Mouse (Mus musculus) neural tube, embryonic 15.5 days (tissue): Measurements from ENCODE around the gene Olfr904. TPM values are rescaled to one million over a fixed set of nuclear protein-coding genes. Genes with fewer than 3 reads are reported as not detected.
"Not testable (repeated sequence)": the region's sequence is repeated elsewhere in the genome, so short reads cannot be mapped to it uniquely, and the experiment has no call there.

Experiments
- ATAC-seq: fragments of 200-750 bp; cut with Nextera tagmentation; 2 replicates; pipeline ENCODE4 v1.8.0; 2017; ENCODE audit warnings: mild to moderate bottlenecking, moderate TSS enrichment, moderate library complexity; ENCODE audit not compliant: low FRiP score
- H3K27ac ChIP-seq: fragments of 300-500 bp; sonication (generic); replicated peaks from 2 replicates; pipeline ENCODE4 v1.5.1; 2015; ENCODE audit warnings: mild to moderate bottlenecking, inconsistent platforms
- H3K27me3 ChIP-seq: fragments of 300-500 bp; sonication (generic); replicated peaks from 2 replicates; pipeline ENCODE4 v1.6.1; 2015; ENCODE audit warnings: inconsistent platforms
- H3K36me3 ChIP-seq: fragments of 300-500 bp; sonication (generic); 2 replicates; pipeline ENCODE4 v1.6.1; 2015; ENCODE audit warnings: inconsistent platforms
- H3K4me1 ChIP-seq: fragments of 300-500 bp; sonication (generic); 2 replicates; pipeline ENCODE4 v1.6.1; 2015; ENCODE audit warnings: inconsistent platforms
- H3K4me2 ChIP-seq: fragments of 300-500 bp; sonication (generic); 2 replicates; pipeline ENCODE4 v1.6.1; 2015; ENCODE audit warnings: inconsistent platforms, mild to moderate bottlenecking, moderate library complexity
- H3K4me3 ChIP-seq: fragments of 300-500 bp; sonication (generic); replicated peaks from 2 replicates; pipeline ENCODE4 v1.5.1; 2015; ENCODE audit warnings: mild to moderate bottlenecking, inconsistent platforms
- H3K9ac ChIP-seq: fragments of 300-500 bp; sonication (generic); replicated peaks from 2 replicates; pipeline ENCODE4 v1.6.1; 2015; ENCODE audit warnings: mild to moderate bottlenecking, inconsistent platforms
- H3K9me3 ChIP-seq: fragments of 300-500 bp; sonication (generic); replicated peaks from 2 replicates; pipeline ENCODE4 v1.6.1; 2016; ENCODE audit warnings: inconsistent platforms
- WGBS: fragments of 180-500 bp; shearing (Covaris S2); methylation state at CpG from one replicate; pipeline ENCODE4 v1.1.7; 2015; ENCODE audit warnings: mixed read lengths; 5-methylcytosine and 5-hydroxymethylcytosine counted together
- polyA plus RNA-seq: library from polyadenylated mRNA; unstranded; fragments of >200 nt; fragmentation: Nextera tagmentation; extraction: Ambion mirVana; gene quantifications from 2 replicates; pipeline ENCODE4 v1.2.1, GENCODE M21; 2015

Gene Olfr904
- polyA plus RNA-seq, result not detected in 2 replicates

GRCm38 (mm10) chr9:38462844-38463243, at the start of gene Olfr904:
Gene Olfr904, plus strand, starts transcription at chr9:38463144.
- H3K27me3 ChIP-seq, result no peaks in the 10 kb centered on the region
- no peak within 1 kb of the TSS for H3K27ac ChIP-seq
- H3K4me3 ChIP-seq, result no peak within 1 kb of the TSS
- H3K4me1 ChIP-seq, result no peaks in the 10 kb centered on the region
- ATAC-seq, result no peak
- H3K9me3 ChIP-seq, result no peaks in the 10 kb centered on the region
- H3K4me2 ChIP-seq, result no peak within 1 kb of the TSS
- H3K9ac ChIP-seq, result no peak within 1 kb of the TSS
- no peaks in the 10 kb centered on the region for H3K36me3 ChIP-seq

DNA sequence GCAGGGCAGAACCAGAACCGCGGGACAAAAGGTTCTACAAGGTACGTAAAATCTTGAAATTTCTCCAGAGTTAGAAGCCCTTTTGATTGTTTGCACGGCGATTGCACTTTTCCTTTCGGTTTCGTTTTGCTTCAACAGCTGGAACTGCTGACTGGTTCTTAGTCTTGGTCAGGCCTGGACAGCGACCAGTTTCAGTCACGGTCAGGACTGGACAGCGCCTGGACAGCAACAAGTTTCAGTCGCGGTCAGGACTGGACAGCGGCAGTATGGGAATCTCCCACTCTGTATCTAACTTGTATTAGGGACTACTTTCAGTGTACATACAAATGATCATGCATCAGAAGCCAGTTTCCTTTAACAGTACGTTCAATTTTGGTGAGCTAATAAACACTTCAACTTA, 49.4 kb upstream of the Olfr904 start:
- 95% methylated on average over 14 of the region's 14 CpGs for WGBS

GRCm38 (mm10) chr9:38423801-38424200, 39.1 kb upstream of the Olfr904 start:
- no peaks in the 10 kb centered on the region for H3K27me3 ChIP-seq
- H3K4me3 ChIP-seq, result no peak overlapping the region
- no peaks in the 10 kb centered on the region for H3K9me3 ChIP-seq
- no peak overlapping the region for H3K4me2 ChIP-seq
- H3K36me3 ChIP-seq, result no peaks in the 10 kb centered on the region
- ATAC-seq, result no peak
- no peak overlapping the region for H3K27ac ChIP-seq
- H3K4me1 ChIP-seq, result no peaks in the 10 kb centered on the region
- no peak overlapping the region for H3K9ac ChIP-seq

More for the DNA sequence above, 49.4 kb upstream of the Olfr904 start:
- H3K27ac ChIP-seq, H3K4me1 ChIP-seq, H3K27me3 ChIP-seq, ATAC-seq, H3K9ac ChIP-seq, H3K9me3 ChIP-seq, H3K4me3 ChIP-seq, H3K36me3 ChIP-seq, H3K4me2 ChIP-seq: not testable (repeated sequence)

- whole genome bisulfite sequencing, result 51% methylated on average over 1 of the region's 1 CpGs
- Histone ChIP-seq H3K4me1 (no peaks in the 10 kb centered on the region), H3K9me3 (no peaks in the 10 kb centered on the region), H3K4me2 (no peak overlapping the region), H3K9ac (no peak overlapping the region), H3K4me3 (no peak overlapping the region), H3K36me3 (no peaks in the 10 kb centered on the region), H3K27me3 (no peaks in the 10 kb centered on the region), H3K27ac (no peak overlapping the region)
- ATAC-seq, result no peak
Observed at GRCm38 (mm10) chr9:38427026-38427425, 35.9 kb upstream of the Olfr904 start.

DNA sequence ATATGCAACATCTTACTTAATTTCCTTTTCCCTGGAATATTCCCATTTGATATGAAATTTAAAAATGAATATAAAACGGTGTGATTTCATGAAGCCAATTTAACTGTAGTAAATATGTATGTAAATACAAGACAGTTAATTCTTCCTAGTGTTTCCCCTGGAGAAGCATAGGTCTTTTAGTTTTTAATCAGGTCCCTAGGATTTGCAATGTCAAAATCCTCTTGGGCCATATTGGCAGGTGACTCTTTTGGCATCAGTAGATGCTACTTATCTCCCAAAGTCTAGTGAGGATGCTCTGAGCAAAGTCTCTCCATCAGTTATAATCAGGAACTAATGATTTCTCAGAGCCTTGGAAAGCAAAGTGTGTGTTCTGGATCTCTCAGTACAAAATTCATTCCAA, 33.8 kb upstream of the Olfr904 start, which contains the start of gene Olfr901:
Olfr901 (plus strand) TSS at position 301 of the 400 bp plus-strand sequence.
- no peaks in the 10 kb centered on the region for H3K9me3 ChIP-seq
- no peak within 1 kb of the TSS for H3K27ac ChIP-seq
- no peaks in the 10 kb centered on the region for H3K4me1 ChIP-seq
- no peak within 1 kb of the TSS for H3K4me2 ChIP-seq
- no peaks in the 10 kb centered on the region for H3K36me3 ChIP-seq
- 79% methylated on average over 1 of the region's 1 CpGs for WGBS
- no peak within 1 kb of the TSS for H3K4me3 ChIP-seq
- ATAC-seq, result no peak
- no peak within 1 kb of the TSS for H3K9ac ChIP-seq
- no peaks in the 10 kb centered on the region for H3K27me3 ChIP-seq

- Histone ChIP-seq H3K9ac (no peak within 1 kb of the TSS), H3K4me3 (no peak within 1 kb of the TSS), H3K9me3 (no peaks in the 10 kb centered on the region), H3K27ac (no peak within 1 kb of the TSS), H3K27me3 (no peaks in the 10 kb centered on the region), H3K4me1 (no peaks in the 10 kb centered on the region), H3K4me2 (no peak within 1 kb of the TSS), H3K36me3 (no peaks in the 10 kb centered on the region)
- 91% methylated on average over 5 of the region's 5 CpGs for WGBS
- no peak for ATAC-seq
Observed at GRCm38 (mm10) chr9:38447352-38447751, 15.6 kb upstream of the Olfr904 start, which contains the start of gene Olfr902. Gene Olfr902, plus strand, starts transcription at chr9:38447652.

DNA sequence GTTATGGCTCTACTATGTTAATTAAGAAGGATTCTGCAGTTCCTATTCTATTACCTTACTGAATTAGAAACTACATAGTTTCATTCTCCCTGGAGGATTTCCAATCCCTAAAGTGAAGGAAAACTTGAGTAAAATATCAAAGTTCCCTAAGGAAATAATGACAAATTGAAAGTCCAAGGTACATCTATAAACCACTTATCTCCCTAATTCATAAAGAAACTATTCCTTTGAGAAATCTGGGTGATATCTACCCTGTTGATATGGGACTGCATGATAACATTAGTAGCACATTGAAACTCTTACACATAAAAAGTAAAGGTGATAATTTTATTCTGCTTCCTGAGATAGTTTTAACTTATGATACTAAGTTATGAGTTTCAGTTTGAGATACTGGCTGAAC, 7.9 kb downstream of the Olfr904 start, which contains the start of gene Olfr905:
Olfr905 (plus strand) TSS at position 301 of the 400 bp plus-strand sequence.
- Histone ChIP-seq H3K9ac (no peak within 1 kb of the TSS), H3K27ac (no peak within 1 kb of the TSS), H3K4me2 (no peak within 1 kb of the TSS), H3K27me3 (no peaks in the 10 kb centered on the region), H3K36me3 (no peaks in the 10 kb centered on the region), H3K9me3 (no peaks in the 10 kb centered on the region), H3K4me3 (no peak within 1 kb of the TSS), H3K4me1 (no peaks in the 10 kb centered on the region)
- no peak for ATAC-seq

GRCm38 (mm10) chr9:38486785-38487184, 23.8 kb downstream of the Olfr904 start, which contains the start of gene Olfr906:
Gene Olfr906, plus strand, starts transcription at chr9:38487085.
- no peaks in the 10 kb centered on the region for H3K9me3 ChIP-seq
- no peak for ATAC-seq
- 87% methylated on average over 3 of the region's 3 CpGs for WGBS

GRCm38 (mm10) chr9:38495501-38495900, 32.6 kb downstream of the Olfr904 start, which contains the start of gene Olfr907:
Gene Olfr907, plus strand, starts transcription at chr9:38495801.
- Histone ChIP-seq H3K4me3 (no peak within 1 kb of the TSS), H3K27me3 (no peaks in the 10 kb centered on the region), H3K27ac (no peak within 1 kb of the TSS), H3K9ac (no peak within 1 kb of the TSS), H3K4me1 (no peaks in the 10 kb centered on the region), H3K4me2 (no peak within 1 kb of the TSS), H3K36me3 (no peaks in the 10 kb centered on the region), H3K9me3 (no peaks in the 10 kb centered on the region)
- WGBS, result 88% methylated on average over 2 of the region's 2 CpGs
- ATAC-seq, result no peak

More at GRCm38 (mm10) chr9:38486785-38487184, 23.8 kb downstream of the Olfr904 start, which contains the start of gene Olfr906:
- no peaks in the 10 kb centered on the region for H3K36me3 ChIP-seq
- no peak within 1 kb of the TSS for H3K27ac ChIP-seq
- H3K4me1 ChIP-seq, result no peaks in the 10 kb centered on the region
- H3K4me2 ChIP-seq, result no peak within 1 kb of the TSS
- H3K27me3 ChIP-seq, result no peaks in the 10 kb centered on the region
- H3K9ac ChIP-seq, result no peak within 1 kb of the TSS
- no peak within 1 kb of the TSS for H3K4me3 ChIP-seq

DNA sequence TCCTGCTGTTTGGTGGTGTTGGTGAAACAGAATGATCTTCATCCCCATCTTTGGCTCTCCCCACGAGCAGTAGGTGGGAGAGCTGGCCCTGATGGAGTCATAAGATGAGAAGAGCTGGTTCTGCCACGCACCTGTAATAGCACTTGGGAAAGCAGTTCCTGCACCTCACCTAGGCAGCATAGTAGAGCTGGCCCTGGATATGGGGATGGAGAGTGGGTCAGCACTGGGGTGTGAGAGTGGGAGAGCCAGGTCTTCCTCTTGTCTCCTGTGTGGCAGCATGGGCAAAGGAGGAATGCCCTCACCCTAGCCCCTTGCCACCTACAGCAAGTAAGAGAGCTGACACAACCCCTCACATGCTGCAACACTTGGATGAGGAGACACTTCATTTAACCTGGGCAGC, 49.4 kb downstream of the Olfr904 start:
- Histone ChIP-seq H3K36me3 (no peaks in the 10 kb centered on the region), H3K9me3 (no peaks in the 10 kb centered on the region), H3K4me1 (no peaks in the 10 kb centered on the region), H3K27ac (no peak overlapping the region), H3K27me3 (no peaks in the 10 kb centered on the region), H3K4me2 (no peak overlapping the region), H3K9ac (no peak overlapping the region), H3K4me3 (no peak overlapping the region)
- ATAC-seq, result no peak
- WGBS, result 74% methylated on average over 2 of the region's 2 CpGs
